In genomic region chr6:113856790-113857189, GRCm38 (mm10) we compare ENCODE assay signal across 10 mouse cellular contexts.
DNase-seq lines count a peak whose midpoint lies in the region; ATAC-seq and TF ChIP-seq lines count a peak whose summit lies in the region.
"Had no signal": no experiment of that assay in that cellular context is flagged by ENCODE, and none has a peak within 500 bp of the region (broad histone marks: within the 10 kb centered on the region; RNA-seq: fewer than 3 reads in every experiment).

No protein-coding gene starts in this region.

- peak; percentile 32 for ATAC-seq in frontal cortex, adult (ENCODE audit: low TSS enrichment)
- no peak for ATAC-seq in lung, postnatal 0 days

- peak; percentile 97 for DNase-seq in cerebellum, adult 9-11 months
- DNase-seq in layer of hippocampus, postnatal 10 days (ENCODE audit: low spot score in 2 of 2): peak; percentile 66 to 74
- DNase-seq in retina, postnatal 1 day: peak; percentile 58
- no peak for DNase-seq in thymus, postnatal 25 days
- DNase-seq in spleen, postnatal 4 days (ENCODE audit: low spot score in 2 of 2): no peak
- DNase-seq in lung, postnatal 4 days: no peak
- DNase-seq in lung, postnatal 0 days (ENCODE audit: low spot score): no peak
- DNase-seq: heart, adult 2 months had no signal

- WGBS in lung, postnatal 0 days: 79% methylated on average over 15 of the region's 15 CpGs

- no peak for TF ChIP-seq EP300 in lung, postnatal 0 days (IDR thresholded peaks at IDR 0.05)

- no peaks in the 10 kb centered on the region for H3K4me1 ChIP-seq in lung, postnatal 0 days (ENCODE audit: insufficient read depth, low read depth, low read length)

- no peak for TF ChIP-seq CTCF in lung, postnatal 0 days (IDR thresholded peaks at IDR 0.05)

- no peak overlapping the region for H3K27ac ChIP-seq in lung, postnatal 0 days (ENCODE audit: low read length)
- H3K27ac ChIP-seq: heart, adult 2 months; limb, embryonic 10.5 days had no signal

- H3K9ac ChIP-seq in lung, postnatal 0 days (replicated peaks; ENCODE audit: low read depth): no peak overlapping the region

- H3K36me3 ChIP-seq in lung, postnatal 0 days (ENCODE audit: insufficient read depth, low read length): no peaks in the 10 kb centered on the region
- H3K36me3 ChIP-seq: limb, embryonic 10.5 days had no signal

- no peak overlapping the region for H3K4me2 ChIP-seq in lung, postnatal 0 days (replicated peaks; ENCODE audit: low read depth, low read length)

- no peaks in the 10 kb centered on the region for H3K27me3 ChIP-seq in lung, postnatal 0 days (replicated peaks; ENCODE audit: insufficient read depth, low read length)

- no peak overlapping the region for H3K4me3 ChIP-seq in lung, postnatal 0 days (ENCODE audit: low read depth, low read length)
- H3K4me3 ChIP-seq: heart, adult 2 months; limb, embryonic 10.5 days had no signal

- no peaks in the 10 kb centered on the region for H3K9me3 ChIP-seq in lung, postnatal 0 days (ENCODE audit: low read length)
- H3K9me3 ChIP-seq: limb, embryonic 10.5 days had no signal

Comparison
In these comparisons a context has a peak if more than half of its experiments do, and no peak if none do; other contexts are left out.
1. DNase-seq: peak in cerebellum, adult 9-11 months (single experiment), layer of hippocampus, postnatal 10 days (2 of 2) and retina, postnatal 1 day (single experiment); none in thymus, postnatal 25 days (single experiment), spleen, postnatal 4 days (0 of 2), lung, postnatal 4 days (0 of 2) and lung, postnatal 0 days (single experiment).